Comparison of ENCODE assay signal across 7 mouse cellular contexts in the genomic region with DNA sequence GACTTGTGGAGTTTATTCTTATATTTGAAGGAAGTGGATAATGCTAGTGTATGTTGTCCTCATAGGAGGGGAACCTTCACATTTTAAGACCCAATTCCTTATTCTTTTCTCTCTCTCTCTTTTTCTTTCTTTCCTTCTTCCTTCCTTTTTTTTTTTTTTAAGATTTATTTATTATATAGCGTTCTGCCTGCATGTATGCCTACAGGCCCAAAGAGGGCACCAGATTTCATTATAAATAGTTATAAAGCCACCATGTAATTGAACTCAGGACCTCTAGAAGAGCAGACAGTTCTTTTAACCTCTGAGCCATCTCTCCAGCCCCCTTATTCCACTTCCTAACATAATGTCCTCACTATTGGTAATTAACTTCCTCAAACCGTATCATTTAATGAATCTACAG. TPM values are rescaled to one million over a fixed set of nuclear protein-coding genes. Genes with fewer than 3 reads are reported as not detected.
DNase-seq lines count a peak whose midpoint lies in the region; ATAC-seq lines count a peak whose summit lies in the region.

No protein-coding gene starts in this region.

- ATAC-seq in lung, embryonic 16.5 days (ENCODE audit: low read depth) = no peak
- no peak for ATAC-seq in intestine, embryonic 14.5 days (replicated peaks; ENCODE audit: low FRiP score, low TSS enrichment, low read depth)
- ATAC-seq in neural tube, embryonic 14.5 days (ENCODE audit: low read depth) = no peak

- WGBS in lung, embryonic 16.5 days = 25% methylated on average over 2 of the region's 2 CpGs
- 34% methylated on average over 2 of the region's 2 CpGs for WGBS in intestine, embryonic 14.5 days
- 20% methylated on average over 2 of the region's 2 CpGs for WGBS in neural tube, embryonic 14.5 days

- no peaks in the 10 kb centered on the region for H3K9me3 ChIP-seq in lung, embryonic 16.5 days (ENCODE audit: control insufficient read depth, low read length)
- H3K9me3 ChIP-seq in intestine, embryonic 14.5 days (ENCODE audit: control insufficient read depth, low read length) = no peaks in the 10 kb centered on the region
- no peaks in the 10 kb centered on the region for H3K9me3 ChIP-seq in neural tube, embryonic 14.5 days (ENCODE audit: control insufficient read depth, low read length)

- H3K27me3 ChIP-seq in lung, embryonic 16.5 days (ENCODE audit: control insufficient read depth, insufficient read depth, low read depth, low read length) = no peaks in the 10 kb centered on the region
- no peaks in the 10 kb centered on the region for H3K27me3 ChIP-seq in intestine, embryonic 14.5 days (replicated peaks; ENCODE audit: control insufficient read depth, insufficient read depth, low read length)
- no peaks in the 10 kb centered on the region for H3K27me3 ChIP-seq in neural tube, embryonic 14.5 days (ENCODE audit: control insufficient read depth, insufficient read depth, low read length)

- H3K4me1 ChIP-seq in lung, embryonic 16.5 days (replicated peaks; ENCODE audit: control insufficient read depth, insufficient read depth, low read length) = peaks cover 2% of the 10 kb centered on the region; the same call in 1 of the 2 replicates
- H3K4me1 ChIP-seq in intestine, embryonic 14.5 days (replicated peaks; ENCODE audit: control insufficient read depth, insufficient read depth, low read length) = no peaks in the 10 kb centered on the region; the same call in 1 of the 2 replicates
- H3K4me1 ChIP-seq in neural tube, embryonic 14.5 days (ENCODE audit: control insufficient read depth, insufficient read depth, low read length) = peaks cover 5% of the 10 kb centered on the region; the same call in 1 of the 2 replicates

- H3K4me2 ChIP-seq in lung, embryonic 16.5 days (ENCODE audit: low read depth, low read length) = peak overlapping the region; percentile 94
- H3K4me2 ChIP-seq in intestine, embryonic 14.5 days (ENCODE audit: low read length) = peak overlapping the region; percentile 97
- peak overlapping the region; percentile 81 for H3K4me2 ChIP-seq in neural tube, embryonic 14.5 days (ENCODE audit: low read depth, low read length)

- peak overlapping the region; percentile 68 for H3K9ac ChIP-seq in lung, embryonic 16.5 days (ENCODE audit: low read length)
- H3K9ac ChIP-seq in intestine, embryonic 14.5 days (ENCODE audit: low read length) = peak overlapping the region; percentile 59
- H3K9ac ChIP-seq in neural tube, embryonic 14.5 days (replicated peaks; ENCODE audit: low read depth, low read length) = peak overlapping the region; percentile 89; the same call in 1 of the 2 replicates

- H3K36me3 ChIP-seq in lung, embryonic 16.5 days (ENCODE audit: control insufficient read depth, insufficient read depth, low read length) = peaks cover 8% of the 10 kb centered on the region
- peaks cover 26% of the 10 kb centered on the region for H3K36me3 ChIP-seq in intestine, embryonic 14.5 days (ENCODE audit: control insufficient read depth, insufficient read depth, low read length)
- peaks cover 13% of the 10 kb centered on the region for H3K36me3 ChIP-seq in neural tube, embryonic 14.5 days (ENCODE audit: control insufficient read depth, insufficient read depth, low read length)

- H3K27ac ChIP-seq in lung, embryonic 16.5 days (ENCODE audit: low read length) = peak overlapping the region; percentile 79
- peak overlapping the region; percentile 60; the same call in 1 of the 2 replicates for H3K27ac ChIP-seq in intestine, embryonic 14.5 days (ENCODE audit: low read depth)
- H3K27ac ChIP-seq in neural tube, embryonic 14.5 days (ENCODE audit: low read depth, low read length) = peak overlapping the region; percentile 56; the same call in 1 of the 2 replicates

- DNase-seq in lung, adult 18-20 months = no peak
- peak; percentile 34 for DNase-seq in c-Kit-positive CD71-positive TER-119-negative erythroid progenitor cells, embryonic 14.5 days (ENCODE audit: low read depth)
- no peak for DNase-seq in intestine, embryonic 14.5 days (ENCODE audit: low spot score)
- DNase-seq in right cerebral cortex, postnatal 10 days (ENCODE audit: low spot score in 2 of 2) = no peak
- DNase-seq in frontal cortex, postnatal 25 days (ENCODE audit: low spot score in 2 of 2) = no peak

- peak overlapping the region; percentile 94 for H3K4me3 ChIP-seq in lung, embryonic 16.5 days (ENCODE audit: low read length)
- H3K4me3 ChIP-seq in intestine, embryonic 14.5 days (ENCODE audit: low read depth, low read length) = peak overlapping the region; percentile 73
- peak overlapping the region; percentile 81 for H3K4me3 ChIP-seq in neural tube, embryonic 14.5 days (ENCODE audit: low read depth, low read length)

RNA-seq across cellular contexts. Expression of a gene that starts 0.7 kb away (rescaled TPM):
- 38.0 and 41.1 TPM in 2 replicates for polyA plus RNA-seq in lung, embryonic 16.5 days (2015; fragmentation: Nextera tagmentation; extraction: Ambion mirVana)
- 33.9 and 39.0 TPM in 2 replicates for polyA plus RNA-seq in intestine, embryonic 14.5 days (2014; fragmentation: Nextera tagmentation; extraction: Ambion mirVana)
- polyA plus RNA-seq in neural tube, embryonic 14.5 days (2014; fragmentation: Nextera tagmentation; extraction: Ambion mirVana) = 54.1 and 56.5 TPM in 2 replicates

RNA-seq across cellular contexts. Expression of a gene that starts 0.9 kb away (rescaled TPM):
- polyA plus RNA-seq in lung, embryonic 16.5 days (2015; fragmentation: Nextera tagmentation; extraction: Ambion mirVana) = 14.4 and 16.3 TPM in 2 replicates
- 11.5 and 12.4 TPM in 2 replicates for polyA plus RNA-seq in intestine, embryonic 14.5 days (2014; fragmentation: Nextera tagmentation; extraction: Ambion mirVana)
- 19.4 and 25.3 TPM in 2 replicates for polyA plus RNA-seq in neural tube, embryonic 14.5 days (2014; fragmentation: Nextera tagmentation; extraction: Ambion mirVana)

RNA-seq across cellular contexts. Expression of a gene that starts 46.3 kb away (rescaled TPM):
- 10.6 and 11.0 TPM in 2 replicates for polyA plus RNA-seq in lung, embryonic 16.5 days (2015; fragmentation: Nextera tagmentation; extraction: Ambion mirVana)
- 9.1 and 11.0 TPM in 2 replicates for polyA plus RNA-seq in intestine, embryonic 14.5 days (2014; fragmentation: Nextera tagmentation; extraction: Ambion mirVana)
- polyA plus RNA-seq in neural tube, embryonic 14.5 days (2014; fragmentation: Nextera tagmentation; extraction: Ambion mirVana) = 1.3 and 2.8 TPM in 2 replicates
